Mouse (Mus musculus): Measurements from ENCODE around the gene Limch1. TPM values are rescaled to one million over a fixed set of nuclear protein-coding genes. Genes with fewer than 3 reads are reported as not detected.

Limch1 gene
- polyA plus RNA-seq, 1 experiment from 2014 or later, result 38.2 TPM

- H3K4me1 ChIP-seq, result no peaks in the 10 kb centered on the region
- no peak overlapping the region for H3K4me2 ChIP-seq
- no peak for ATAC-seq (ENCODE audit: low FRiP score)
- H3K27me3 ChIP-seq, result no peaks in the 10 kb centered on the region
- no peaks in the 10 kb centered on the region for H3K36me3 ChIP-seq (replicated peaks)
- H3K27ac ChIP-seq, result no peak overlapping the region
- 88% methylated on average over 9 of the region's 9 CpGs for WGBS
- no peak overlapping the region for H3K4me3 ChIP-seq (replicated peaks)
- no peaks in the 10 kb centered on the region for H3K9me3 ChIP-seq
- no peak overlapping the region for H3K9ac ChIP-seq
Observed at GRCm38 (mm10) chr5:66898811-66899430, 153.3 kb downstream of the Limch1 start.

GRCm38 (mm10) chr5:66901116-66901515, 155.5 kb downstream of the Limch1 start:
- Histone ChIP-seq H3K9me3 (no peaks in the 10 kb centered on the region), H3K4me1 (no peaks in the 10 kb centered on the region), H3K27ac (no peak overlapping the region), H3K4me2 (no peak overlapping the region), H3K9ac (no peak overlapping the region), H3K27me3 (no peaks in the 10 kb centered on the region), H3K36me3 (replicated peaks) (no peaks in the 10 kb centered on the region), H3K4me3 (replicated peaks) (no peak overlapping the region)
- WGBS, result 89% methylated on average over 4 of the region's 4 CpGs
- no peak for ATAC-seq (ENCODE audit: low FRiP score)

- no peak overlapping the region for H3K27ac ChIP-seq
- H3K9me3 ChIP-seq, result no peaks in the 10 kb centered on the region
- no peak overlapping the region for H3K9ac ChIP-seq
- H3K4me2 ChIP-seq, result no peak overlapping the region
- no peaks in the 10 kb centered on the region for H3K36me3 ChIP-seq (replicated peaks)
- no peaks in the 10 kb centered on the region for H3K4me1 ChIP-seq
- no peak for ATAC-seq (ENCODE audit: low FRiP score)
- 80% methylated on average over 6 of the region's 6 CpGs for WGBS
- no peaks in the 10 kb centered on the region for H3K27me3 ChIP-seq
- H3K4me3 ChIP-seq (replicated peaks), result no peak overlapping the region
Observed at GRCm38 (mm10) chr5:66904835-66905234, 159.2 kb downstream of the Limch1 start.

GRCm38 (mm10) chr5:66908883-66909282, 163.3 kb downstream of the Limch1 start:
- H3K27ac ChIP-seq, result no peak overlapping the region
- no peak overlapping the region for H3K4me3 ChIP-seq (replicated peaks)
- H3K27me3 ChIP-seq, result no peaks in the 10 kb centered on the region
- no peak for ATAC-seq (ENCODE audit: low FRiP score)
- H3K4me1 ChIP-seq, result no peaks in the 10 kb centered on the region; the same call in 1 of the 2 replicates
- 89% methylated on average over 9 of the region's 9 CpGs for WGBS
- no peak overlapping the region for H3K9ac ChIP-seq
- H3K9me3 ChIP-seq, result no peaks in the 10 kb centered on the region
- no peaks in the 10 kb centered on the region for H3K36me3 ChIP-seq (replicated peaks)
- H3K4me2 ChIP-seq, result no peak overlapping the region

- Histone ChIP-seq H3K4me2 (no peak overlapping the region), H3K4me3 (replicated peaks) (no peak overlapping the region), H3K9ac (no peak overlapping the region), H3K27me3 (no peaks in the 10 kb centered on the region), H3K36me3 (replicated peaks) (no peaks in the 10 kb centered on the region), H3K4me1 (no peaks in the 10 kb centered on the region; the same call in 1 of the 2 replicates), H3K9me3 (no peaks in the 10 kb centered on the region), H3K27ac (no peak overlapping the region)
- no peak for ATAC-seq (ENCODE audit: low FRiP score)
- 76% methylated on average over 2 of the region's 2 CpGs for WGBS
Observed at GRCm38 (mm10) chr5:66909962-66910361, 164.3 kb downstream of the Limch1 start.

- 95% methylated on average over 9 of the region's 9 CpGs for WGBS
- Histone ChIP-seq H3K4me1 (no peaks in the 10 kb centered on the region; the same call in 1 of the 2 replicates), H3K9ac (no peak overlapping the region), H3K9me3 (no peaks in the 10 kb centered on the region), H3K4me3 (replicated peaks) (no peak overlapping the region), H3K27me3 (no peaks in the 10 kb centered on the region), H3K36me3 (replicated peaks) (no peaks in the 10 kb centered on the region), H3K4me2 (no peak overlapping the region), H3K27ac (no peak overlapping the region)
- ATAC-seq (ENCODE audit: low FRiP score), result no peak
Observed at GRCm38 (mm10) chr5:66910610-66911009, 165.0 kb downstream of the Limch1 start.

- Histone ChIP-seq H3K27me3 (no peaks in the 10 kb centered on the region), H3K9ac (no peak overlapping the region), H3K4me3 (replicated peaks) (no peak overlapping the region), H3K4me2 (no peak overlapping the region), H3K4me1 (no peaks in the 10 kb centered on the region; the same call in 1 of the 2 replicates), H3K27ac (no peak overlapping the region), H3K36me3 (replicated peaks) (no peaks in the 10 kb centered on the region), H3K9me3 (no peaks in the 10 kb centered on the region)
- no peak for ATAC-seq (ENCODE audit: low FRiP score)
- 96% methylated on average over 4 of the region's 4 CpGs for WGBS
Observed at GRCm38 (mm10) chr5:66911068-66911467, 165.4 kb downstream of the Limch1 start.

- Histone ChIP-seq H3K27ac (no peak overlapping the region), H3K27me3 (no peaks in the 10 kb centered on the region), H3K4me1 (peaks cover 20% of the 10 kb centered on the region), H3K36me3 (replicated peaks) (no peaks in the 10 kb centered on the region), H3K9ac (no peak overlapping the region), H3K9me3 (no peaks in the 10 kb centered on the region), H3K4me3 (replicated peaks) (no peak overlapping the region), H3K4me2 (no peak overlapping the region)
- 78% methylated on average over 6 of the region's 6 CpGs for WGBS
- ATAC-seq (ENCODE audit: low FRiP score), result no peak
Observed at GRCm38 (mm10) chr5:66913791-66914190, 168.2 kb downstream of the Limch1 start.

- H3K27ac ChIP-seq, result peak overlapping the region; percentile 84
- H3K4me1 ChIP-seq, result peaks cover 24% of the 10 kb centered on the region
- no peaks in the 10 kb centered on the region for H3K9me3 ChIP-seq
- peak; percentile 76 for ATAC-seq (ENCODE audit: low FRiP score)
- no peaks in the 10 kb centered on the region for H3K27me3 ChIP-seq
- no peak overlapping the region for H3K9ac ChIP-seq
- H3K4me2 ChIP-seq, result peak overlapping the region; percentile 4; the same call in 1 of the 2 replicates
- no peaks in the 10 kb centered on the region for H3K36me3 ChIP-seq (replicated peaks)
- no peak overlapping the region for H3K4me3 ChIP-seq (replicated peaks)
- WGBS, result 59% methylated on average over 8 of the region's 8 CpGs
Observed at GRCm38 (mm10) chr5:66917353-66918315, 172.0 kb downstream of the Limch1 start.

GRCm38 (mm10) chr5:66918316-66919305, 173.0 kb downstream of the Limch1 start:
- 26% methylated on average over 11 of the region's 11 CpGs for WGBS
- H3K27me3 ChIP-seq, result no peaks in the 10 kb centered on the region

GRCm38 (mm10) chr5:66922582-66922981, 177.0 kb downstream of the Limch1 start:
- Histone ChIP-seq H3K9me3 (no peaks in the 10 kb centered on the region), H3K36me3 (replicated peaks) (no peaks in the 10 kb centered on the region), H3K4me3 (replicated peaks) (no peak overlapping the region), H3K27ac (no peak overlapping the region), H3K9ac (no peak overlapping the region), H3K27me3 (no peaks in the 10 kb centered on the region), H3K4me2 (no peak overlapping the region), H3K4me1 (peaks cover 13% of the 10 kb centered on the region)
- WGBS, result 75% methylated on average over 5 of the region's 5 CpGs
- no peak for ATAC-seq (ENCODE audit: low FRiP score)

More at GRCm38 (mm10) chr5:66918316-66919305, 173.0 kb downstream of the Limch1 start:
- H3K4me3 ChIP-seq (replicated peaks), result no peak overlapping the region
- H3K9ac ChIP-seq, result no peak overlapping the region
- peak; percentile 88 for ATAC-seq (ENCODE audit: low FRiP score)
- H3K4me1 ChIP-seq, result peaks cover 24% of the 10 kb centered on the region
- peak overlapping the region; percentile 4; the same call in 1 of the 2 replicates for H3K4me2 ChIP-seq
- H3K9me3 ChIP-seq, result no peaks in the 10 kb centered on the region
- H3K36me3 ChIP-seq (replicated peaks), result no peaks in the 10 kb centered on the region
- peak overlapping the region; percentile 84 for H3K27ac ChIP-seq
